In genomic region chr10:85378972-85379371, GRCm38 (mm10) we compare ENCODE assay signal across 14 mouse cellular contexts. TPM values are rescaled to one million over a fixed set of nuclear protein-coding genes. Genes with fewer than 3 reads are reported as not detected.
DNase-seq lines count a peak whose midpoint lies in the region; ATAC-seq and TF ChIP-seq lines count a peak whose summit lies in the region.
"Had no signal": no experiment of that assay in that cellular context is flagged by ENCODE, and none has a peak within 500 bp of the region (broad histone marks: within the 10 kb centered on the region; RNA-seq: fewer than 3 reads in every experiment).

No protein-coding gene starts in this region.

- no peaks in the 10 kb centered on the region for H3K36me3 ChIP-seq in liver, adult 2 months (ENCODE audit: control insufficient read depth, insufficient read depth, low read length)
- no peaks in the 10 kb centered on the region for H3K36me3 ChIP-seq in liver, postnatal 0 days (replicated peaks; ENCODE audit: insufficient read depth, low read length)
- H3K36me3 ChIP-seq in limb, embryonic 13.5 days: no peaks in the 10 kb centered on the region
- H3K36me3 ChIP-seq: forebrain, embryonic 15.5 days; hindbrain, embryonic 12.5 days; limb, embryonic 15.5 days had no signal

- H3K9ac ChIP-seq in liver, adult 2 months (ENCODE audit: low read depth, low read length): no peak overlapping the region
- no peak overlapping the region for H3K9ac ChIP-seq in liver, postnatal 0 days (replicated peaks)
- H3K9ac ChIP-seq in limb, embryonic 13.5 days: no peak overlapping the region
- H3K9ac ChIP-seq: forebrain, embryonic 15.5 days; hindbrain, embryonic 12.5 days; limb, embryonic 15.5 days had no signal

- no peak for TF ChIP-seq CTCF in liver, adult 2 months (IDR thresholded peaks at IDR 0.05; ENCODE audit: low read depth, low read length)
- TF ChIP-seq CTCF in liver, postnatal 0 days (IDR thresholded peaks at IDR 0.05; ENCODE audit: low read depth): no peak

- 0 out of 2 replicates have a peak, but pooled peaks cover 1% of the 10 kb centered on the region for H3K27me3 ChIP-seq in liver, adult 2 months (ENCODE audit: control insufficient read depth, insufficient read depth, low read length)
- no peaks in the 10 kb centered on the region for H3K27me3 ChIP-seq in liver, postnatal 0 days (ENCODE audit: insufficient read depth, low read length)
- no peaks in the 10 kb centered on the region for H3K27me3 ChIP-seq in limb, embryonic 13.5 days
- H3K27me3 ChIP-seq: CH12.LX; forebrain, embryonic 15.5 days; hindbrain, embryonic 12.5 days; limb, embryonic 15.5 days had no signal

- no peak overlapping the region for H3K27ac ChIP-seq in liver, adult 2 months (replicated peaks; ENCODE audit: insufficient read depth, low read depth, low read length)
- no peak overlapping the region for H3K27ac ChIP-seq in liver, postnatal 0 days (ENCODE audit: low read depth)
- no peak overlapping the region for H3K27ac ChIP-seq in limb, embryonic 13.5 days
- H3K27ac ChIP-seq: forebrain, embryonic 15.5 days; hindbrain, embryonic 12.5 days; limb, embryonic 15.5 days had no signal

- H3K4me1 ChIP-seq in liver, adult 2 months (ENCODE audit: control insufficient read depth, insufficient read depth, low read length): no peaks in the 10 kb centered on the region
- no peaks in the 10 kb centered on the region for H3K4me1 ChIP-seq in liver, postnatal 0 days (ENCODE audit: insufficient read depth)
- peaks cover 3% of the 10 kb centered on the region; the same call in 1 of the 2 replicates for H3K4me1 ChIP-seq in limb, embryonic 13.5 days
- H3K4me1 ChIP-seq: forebrain, embryonic 15.5 days; hindbrain, embryonic 12.5 days; limb, embryonic 15.5 days had no signal

- H3K4me2 ChIP-seq in liver, postnatal 0 days (ENCODE audit: low read depth, low read length): no peak overlapping the region
- 0 out of 2 replicates have a peak overlapping the region, but pooled peaks have one; percentile 19 for H3K4me2 ChIP-seq in limb, embryonic 13.5 days (replicated peaks)
- H3K4me2 ChIP-seq: forebrain, embryonic 15.5 days; hindbrain, embryonic 12.5 days; limb, embryonic 15.5 days had no signal

- no peak for TF ChIP-seq EP300 in liver, postnatal 0 days (IDR thresholded peaks at IDR 0.05; ENCODE audit: low read depth)

- no peaks in the 10 kb centered on the region for H3K9me3 ChIP-seq in liver, postnatal 0 days (ENCODE audit: low read length)
- H3K9me3 ChIP-seq in limb, embryonic 13.5 days: peaks cover 4% of the 10 kb centered on the region; the same call in 1 of the 2 replicates
- H3K9me3 ChIP-seq: forebrain, embryonic 15.5 days; hindbrain, embryonic 12.5 days; limb, embryonic 15.5 days had no signal

- no peaks in the 10 kb centered on the region for H3K79me2 ChIP-seq in liver, adult 2 months (ENCODE audit: control insufficient read depth, insufficient read depth, low read length)

- ATAC-seq in liver, postnatal 0 days: no peak
- no peak for ATAC-seq in limb, embryonic 13.5 days (ENCODE audit: low FRiP score, low read depth)
- ATAC-seq: forebrain, embryonic 15.5 days had no signal

- 25% methylated on average over 8 of the region's 8 CpGs for WGBS in liver, adult 2 months
- WGBS in liver, postnatal 0 days (ENCODE audit: insufficient replicate concordance): 21% methylated on average over 8 of the region's 8 CpGs
- 14% methylated on average over 8 of the region's 8 CpGs for WGBS in limb, embryonic 13.5 days

- DNase-seq in liver, adult 2 months (ENCODE audit: extremely low read depth, low read depth, low spot score): peak; percentile 24
- DNase-seq in liver, postnatal 0 days: no peak
- peak; percentile 17 for DNase-seq in embryo, embryonic 9.5 days (ENCODE audit: extremely low spot score)
- DNase-seq in kidney, adult 18-20 months: peak; percentile 53
- DNase-seq in thymus, adult 18-20 months: no peak
- no peak for DNase-seq in cerebellum, postnatal 14 days
- DNase-seq in cerebellum, postnatal 36 days: no peak
- DNase-seq: layer of hippocampus, adult 9-11 months; lung, postnatal 4 days had no signal

- TF ChIP-seq POLR2A in liver, adult 2 months (IDR thresholded peaks at IDR 0.05; ENCODE audit: extremely low read depth, insufficient read depth, low read length): no peak

- no peak overlapping the region for H3K4me3 ChIP-seq in liver, adult 2 months (ENCODE audit: insufficient read depth, low read depth, low read length)
- no peak overlapping the region for H3K4me3 ChIP-seq in liver, postnatal 0 days (ENCODE audit: low read depth, low read length)
- H3K4me3 ChIP-seq in limb, embryonic 13.5 days: no peak overlapping the region
- H3K4me3 ChIP-seq: forebrain, embryonic 15.5 days; hindbrain, embryonic 12.5 days; limb, embryonic 15.5 days had no signal

RNA-seq across cellular contexts. Expression of gene Btbd11, which starts 7.6 kb away (rescaled TPM):
- 0.55 and 1.8 TPM in 2 replicates for total RNA-seq in liver, adult 2 months (2014; rRNA removed)
- 0.56 and 0.92 TPM in 2 replicates for polyA plus RNA-seq in liver, adult 2 months (2012; rRNA removed)
- 0.47 and 0.57 TPM in 2 replicates for polyA plus RNA-seq in liver, postnatal 0 days (2015; fragmentation: Nextera tagmentation; extraction: Ambion mirVana)
- polyA plus RNA-seq in limb, embryonic 13.5 days (2015; fragmentation: Nextera tagmentation; extraction: Ambion mirVana): 9.2 and 9.7 TPM in 2 replicates

Comparison
In these comparisons a context has a peak if more than half of its experiments do, and no peak if none do; other contexts are left out.
1. DNase-seq: peak in liver, adult 2 months (single experiment), embryo, embryonic 9.5 days (single experiment) and kidney, adult 18-20 months (single experiment); none in liver, postnatal 0 days (single experiment), thymus, adult 18-20 months (0 of 2), cerebellum, postnatal 14 days (0 of 2) and cerebellum, postnatal 36 days (0 of 2).